Mouse (Mus musculus) cerebellum, adult 9-11 months (tissue): ENCODE results near the gene Atp11a.

Experiments
- DNase-seq: peaks from one replicate; pipeline ENCODE4 v3.0.0; 2022

Atp11a gene

DNA sequence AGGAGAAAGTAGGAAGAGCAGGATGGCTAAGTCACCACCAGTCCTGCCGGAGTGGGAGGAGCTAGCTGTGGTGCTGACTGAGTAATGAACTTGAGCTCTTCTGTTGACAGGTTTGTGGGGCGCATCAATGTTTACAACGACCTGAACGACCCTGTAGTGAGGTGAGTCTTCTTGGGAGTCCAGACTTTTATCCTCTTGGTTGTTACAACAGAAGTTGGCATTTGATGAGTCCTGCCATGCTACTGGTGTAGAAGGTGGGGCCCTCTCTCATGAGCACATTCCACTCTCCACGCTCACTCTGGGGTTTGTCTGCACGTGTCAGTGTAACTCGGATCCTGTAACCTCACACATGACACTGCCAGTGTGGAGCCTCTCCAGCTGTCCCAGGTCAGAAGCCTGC lies 66.1 kb downstream of the Atp11a start:
- DNase-seq, result no peak

DNA sequence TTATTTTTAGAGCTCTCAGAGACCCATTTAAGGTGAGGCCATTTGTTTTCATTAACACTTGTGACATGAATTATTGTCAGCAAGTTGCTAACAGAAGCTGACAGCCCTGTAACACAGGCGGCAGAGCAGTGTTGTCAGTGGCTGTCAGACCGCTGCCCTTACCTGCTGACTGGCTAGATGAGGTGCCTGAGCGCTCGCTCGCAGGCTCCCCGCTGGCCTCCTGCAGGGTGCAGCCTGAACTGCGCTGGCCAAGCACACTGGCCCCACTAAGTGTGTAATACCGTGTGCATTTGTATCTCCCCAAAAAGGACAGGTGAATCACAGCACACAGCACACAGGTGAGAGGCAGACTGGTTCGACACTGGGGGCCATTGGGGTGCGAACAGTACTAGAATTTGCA lies 67.7 kb downstream of the Atp11a start:
- DNase-seq, result no peak

DNA sequence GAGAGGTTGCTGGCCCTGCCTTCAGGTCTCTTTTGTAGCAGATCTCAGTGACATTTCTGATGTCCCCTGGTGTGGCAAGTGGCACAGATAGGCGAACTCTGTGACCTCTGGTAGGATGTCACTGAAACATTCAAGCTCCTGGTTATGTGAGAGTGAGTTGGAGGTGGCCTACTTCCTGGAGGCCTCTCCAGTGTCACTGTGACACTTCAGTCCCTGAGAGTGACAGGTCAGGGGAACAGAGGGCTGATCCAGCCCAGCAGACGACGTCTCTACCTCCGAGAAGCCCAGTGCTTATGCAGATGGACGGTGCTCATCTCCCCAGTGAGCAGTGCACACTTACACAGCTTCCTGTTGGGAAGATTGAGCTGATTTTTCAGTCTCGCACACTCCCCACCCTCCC lies 68.4 kb downstream of the Atp11a start:
- DNase-seq, result no peak

DNA sequence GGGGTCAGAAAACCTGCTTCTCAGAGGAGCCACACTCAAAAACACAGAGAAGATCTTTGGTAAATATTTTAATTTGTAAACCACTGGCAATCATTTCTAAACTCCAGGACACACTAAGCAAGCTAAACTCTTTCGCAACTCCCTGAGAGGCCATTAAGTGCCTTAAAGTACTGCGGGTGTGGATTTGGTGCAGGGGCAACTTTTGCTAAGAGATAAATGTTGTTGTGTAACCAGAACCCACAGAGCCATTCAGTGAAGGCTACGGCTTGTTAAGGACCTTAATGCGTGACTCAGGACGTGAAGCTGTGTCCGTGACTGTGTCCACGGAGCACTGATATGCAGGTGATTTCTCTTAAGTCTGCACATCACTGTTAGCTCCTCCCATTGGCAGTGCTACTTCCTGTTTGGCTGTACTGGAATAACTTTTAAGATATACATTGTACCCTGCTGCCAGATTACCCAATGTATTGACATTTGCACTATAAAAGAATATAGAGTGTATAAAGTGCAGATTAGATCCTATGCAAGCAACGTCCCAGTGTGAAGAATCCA lies 68.9 kb downstream of the Atp11a start:
- no peak for DNase-seq

DNA sequence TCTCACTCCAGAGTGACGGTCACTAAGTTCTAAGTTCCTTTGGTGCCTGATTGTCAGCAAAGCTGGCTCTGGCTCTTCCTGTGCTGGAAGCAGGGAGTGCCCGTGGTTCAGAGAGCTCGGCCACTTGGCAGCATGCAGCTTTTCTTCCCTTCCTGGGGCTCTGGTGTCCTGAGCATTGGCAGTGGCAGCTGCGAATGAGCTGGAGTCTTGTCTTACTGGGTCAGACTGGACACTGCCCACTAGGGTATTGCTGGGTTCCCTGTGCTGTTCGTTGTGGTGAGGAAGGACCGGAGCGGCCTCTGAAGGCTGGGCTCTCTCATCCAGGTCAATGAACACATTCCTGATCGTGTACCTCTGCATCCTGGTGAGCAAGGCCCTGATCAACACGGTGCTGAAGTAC lies 70.3 kb downstream of the Atp11a start:
- no peak for DNase-seq

DNA sequence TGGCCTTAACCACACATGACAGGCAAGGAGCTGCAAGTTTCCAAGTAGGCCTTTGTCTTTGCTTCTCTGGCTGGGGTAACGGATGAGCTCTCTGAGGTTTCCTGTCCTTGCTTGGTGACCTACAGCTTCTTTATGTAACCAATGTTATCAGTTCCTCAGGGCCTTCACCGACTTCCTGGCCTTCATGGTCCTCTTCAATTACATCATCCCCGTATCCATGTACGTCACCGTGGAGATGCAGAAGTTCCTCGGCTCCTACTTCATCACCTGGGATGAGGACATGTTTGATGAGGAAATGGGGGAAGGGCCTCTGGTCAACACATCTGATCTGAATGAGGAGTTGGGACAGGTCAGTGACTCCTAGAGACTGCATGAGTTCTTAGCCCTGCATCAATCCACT lies 71.5 kb downstream of the Atp11a start:
- DNase-seq, result no peak

DNA sequence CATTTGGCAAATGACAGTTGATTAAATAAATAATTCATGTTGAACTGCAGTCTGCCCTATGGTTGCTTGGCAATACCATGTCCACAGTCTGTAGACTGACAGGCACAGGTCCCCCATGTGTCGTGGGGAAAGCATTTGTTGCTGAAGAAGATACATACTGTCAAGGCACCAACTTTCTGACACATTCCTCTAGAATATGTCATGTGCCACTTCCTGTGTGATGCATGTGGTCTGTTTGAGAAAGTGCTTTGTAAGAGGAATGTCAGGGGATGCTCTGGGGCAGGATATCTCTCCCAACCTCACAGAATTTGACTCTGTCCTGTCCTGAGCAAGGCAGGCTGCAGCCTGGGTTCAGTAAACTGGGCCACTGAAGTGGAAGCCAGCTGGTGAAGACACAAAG lies 72.6 kb downstream of the Atp11a start:
- DNase-seq, result no peak

DNA sequence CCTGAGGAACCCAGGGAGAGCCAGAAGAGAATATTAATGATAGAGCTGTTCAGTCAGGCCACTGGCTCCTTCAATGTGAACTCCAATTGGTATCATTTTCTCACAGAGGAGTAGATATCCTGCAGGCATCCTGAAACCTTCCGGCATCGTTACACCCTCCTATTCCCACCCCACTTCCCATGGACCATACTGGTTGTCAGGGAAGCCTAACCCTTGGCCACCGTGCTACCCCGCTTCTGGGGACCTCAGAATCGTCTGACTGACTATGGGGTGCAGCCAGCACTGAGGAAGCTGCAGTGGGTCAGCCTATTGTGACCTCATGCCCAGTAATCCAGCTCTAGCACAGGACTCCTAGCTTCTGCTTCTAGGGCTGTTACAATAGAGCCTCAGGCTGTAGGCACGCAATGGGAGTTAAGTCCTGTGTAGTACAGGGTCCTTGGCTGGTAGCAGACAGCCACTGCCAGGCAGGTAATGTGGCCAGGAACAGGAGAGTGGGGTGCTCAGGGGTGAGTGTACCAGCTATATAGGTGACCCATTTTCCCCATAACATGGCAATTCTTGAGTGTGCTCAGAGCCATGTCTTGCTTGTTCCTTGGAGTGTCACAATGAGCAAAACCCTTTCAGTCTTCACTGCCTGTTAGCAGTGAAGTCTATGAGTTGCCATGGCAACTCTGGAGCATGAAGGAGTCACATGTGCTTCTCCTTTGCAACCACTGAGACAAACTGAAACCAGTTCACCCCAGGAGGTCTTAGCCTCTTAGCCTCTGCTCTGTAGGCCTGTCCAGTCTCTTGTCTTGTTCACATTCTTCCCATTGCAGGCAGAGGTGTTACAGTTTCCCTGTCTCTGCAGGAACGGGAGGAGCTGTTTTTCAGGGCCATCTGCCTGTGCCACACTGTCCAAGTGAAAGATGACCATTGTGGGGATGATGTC lies 75.1 kb downstream of the Atp11a start:
- no peak for DNase-seq

DNA sequence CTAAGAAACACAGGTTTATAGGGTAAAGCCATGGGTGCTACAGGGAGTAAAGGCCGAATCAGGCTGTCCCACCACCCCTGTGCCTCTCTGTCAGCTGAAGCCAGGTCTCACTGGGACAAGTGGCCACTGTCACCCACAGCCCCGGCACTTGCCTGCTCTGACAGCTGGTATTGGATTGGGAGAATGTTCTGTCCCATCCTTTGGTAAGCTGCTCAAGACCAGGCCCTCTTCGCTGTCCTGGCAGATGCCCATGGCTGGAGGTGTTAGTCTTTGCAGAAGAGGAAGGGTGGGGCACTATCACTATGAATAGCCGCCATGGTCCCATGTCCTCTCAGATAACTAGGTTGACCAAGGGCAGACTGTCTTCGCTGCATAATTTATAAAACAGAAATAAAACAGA lies 76.8 kb downstream of the Atp11a start:
- no peak for DNase-seq

DNA sequence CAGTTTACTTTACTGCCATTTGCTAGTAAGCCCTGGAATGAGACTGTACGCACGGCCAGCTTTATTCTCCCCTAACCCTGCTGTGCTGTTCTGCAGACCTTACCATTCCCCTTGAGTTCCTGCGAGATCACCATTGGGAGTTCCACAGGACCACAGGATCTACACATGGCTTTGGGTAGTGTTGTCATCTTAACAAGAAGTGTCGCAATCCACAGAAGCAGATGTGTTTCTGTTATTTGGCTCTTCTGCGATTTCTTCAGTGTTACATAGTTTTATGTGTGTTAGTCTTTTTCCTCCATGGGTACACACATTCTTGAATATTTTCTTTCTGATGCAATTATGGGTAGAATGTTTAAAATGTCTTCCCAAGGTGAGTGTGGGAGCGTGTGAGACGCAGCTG lies 84.0 kb downstream of the Atp11a start:
- DNase-seq, result no peak

DNA sequence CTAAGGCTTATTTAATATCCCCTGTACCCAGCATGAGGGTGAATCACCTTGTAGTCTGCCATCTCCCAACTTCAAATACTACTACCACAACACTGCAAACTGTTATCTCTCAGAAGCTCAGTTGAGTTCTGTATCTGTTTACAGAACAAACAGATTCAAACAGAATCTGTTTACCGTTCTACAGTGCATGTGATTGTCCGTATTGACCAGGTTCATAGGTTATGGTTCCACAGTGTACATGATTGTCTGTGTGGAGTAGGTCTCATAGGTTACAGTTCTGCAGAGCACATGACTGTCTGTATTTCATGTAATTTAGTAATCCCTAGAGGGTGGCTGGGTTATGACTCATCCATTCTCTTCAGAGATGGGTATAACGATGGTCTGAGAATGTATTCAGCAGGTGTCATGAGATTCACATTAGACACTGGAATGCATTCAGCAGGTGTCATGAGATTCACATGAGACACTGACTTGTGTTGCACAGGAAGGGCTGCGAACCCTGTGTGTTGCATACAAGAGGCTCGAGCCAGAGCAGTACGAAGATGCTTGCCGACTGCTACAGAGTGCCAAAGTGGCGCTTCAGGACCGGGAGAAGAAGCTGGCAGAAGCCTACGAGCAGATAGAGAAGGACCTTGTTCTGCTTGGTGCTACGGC lies 85.7 kb downstream of the Atp11a start:
- no peak for DNase-seq

DNA sequence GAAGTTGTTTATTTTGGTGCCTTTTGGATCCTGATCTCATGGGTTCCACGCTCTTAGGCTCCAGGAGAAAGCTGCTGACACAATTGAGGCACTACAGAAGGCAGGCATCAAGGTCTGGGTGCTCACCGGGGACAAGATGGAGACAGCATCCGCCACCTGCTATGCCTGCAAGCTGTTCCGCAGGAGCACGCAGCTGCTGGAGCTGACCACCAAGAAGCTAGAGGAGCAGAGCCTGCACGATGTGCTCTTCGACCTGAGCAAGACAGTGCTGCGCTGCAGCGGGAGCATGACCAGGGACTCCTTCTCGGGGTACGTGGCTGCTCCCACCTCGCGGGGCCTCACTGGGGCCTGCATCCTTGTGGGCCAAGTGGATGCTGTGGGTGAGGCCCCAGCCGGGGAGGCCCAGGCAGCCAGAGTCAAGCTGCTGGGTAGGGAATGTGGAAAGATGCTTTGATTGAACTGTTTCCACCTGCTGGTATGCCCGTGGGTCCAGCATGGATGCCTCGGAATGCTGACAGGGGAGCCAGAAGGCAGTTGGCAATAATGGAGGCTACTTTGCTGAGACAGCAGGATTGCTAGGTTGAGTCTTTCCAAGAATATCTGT lies 87.6 kb downstream of the Atp11a start:
- peak; percentile 54 for DNase-seq

DNA sequence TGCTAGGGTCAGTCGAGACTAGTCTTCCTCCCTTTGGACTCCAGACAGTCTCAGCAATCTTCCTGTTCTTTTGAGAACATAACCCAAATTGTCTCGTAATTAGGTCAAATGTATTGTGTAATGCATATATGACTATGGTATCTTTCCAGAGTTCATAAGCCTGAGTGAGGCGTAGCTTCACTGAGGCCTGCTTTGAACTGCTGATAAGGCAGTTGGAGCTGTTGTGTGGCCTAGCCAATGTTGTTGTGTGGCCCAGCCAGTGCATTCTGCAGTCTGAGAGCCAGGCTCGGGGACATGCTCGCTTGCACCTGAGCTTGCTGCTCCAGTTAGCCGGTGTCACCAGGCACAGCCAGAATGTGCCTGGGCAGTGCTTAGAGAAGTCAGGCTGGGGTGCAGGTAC lies 89.6 kb downstream of the Atp11a start:
- DNase-seq, result no peak

DNA sequence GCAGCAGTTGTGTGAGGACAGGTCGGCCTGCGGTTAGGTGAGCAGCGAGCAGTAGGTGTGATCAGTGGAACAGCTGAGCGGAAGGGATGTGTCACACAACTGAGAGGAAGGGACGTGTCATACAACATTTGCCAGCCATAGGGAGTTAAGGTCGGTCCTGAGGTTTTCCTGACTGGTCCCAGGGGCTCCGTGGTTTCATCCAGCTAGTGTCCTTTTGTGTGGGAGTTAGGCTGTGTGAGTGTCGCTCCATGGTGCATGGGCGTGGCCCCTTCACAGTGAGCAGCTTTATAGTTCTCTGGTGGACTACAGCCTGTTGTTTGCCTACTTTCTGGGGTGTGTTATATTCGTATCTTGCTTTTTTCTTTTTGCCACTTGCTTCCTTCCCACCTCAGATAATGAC lies 94.4 kb downstream of the Atp11a start:
- DNase-seq, result no peak

DNA sequence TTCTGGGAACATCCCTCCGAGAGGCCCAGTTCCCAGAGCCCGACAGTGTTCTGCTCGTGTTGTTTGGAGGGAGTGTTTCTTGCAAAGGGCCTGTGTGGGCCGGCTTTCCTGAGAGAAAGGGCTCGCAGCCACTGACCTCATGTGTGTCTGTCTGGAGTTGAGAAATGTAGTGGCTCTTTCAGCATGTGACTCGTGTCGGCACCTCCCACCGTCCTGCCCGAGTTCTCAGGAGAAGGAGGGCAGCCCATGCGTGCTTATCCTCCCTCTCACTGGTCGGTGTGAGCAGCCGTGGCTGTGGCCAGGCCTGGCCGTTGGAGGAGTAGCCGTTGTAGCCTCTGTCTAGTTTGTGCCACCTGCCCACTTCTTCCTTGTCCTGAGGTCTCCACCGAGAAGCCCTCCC lies 99.2 kb downstream of the Atp11a start:
- DNase-seq, result no peak

DNA sequence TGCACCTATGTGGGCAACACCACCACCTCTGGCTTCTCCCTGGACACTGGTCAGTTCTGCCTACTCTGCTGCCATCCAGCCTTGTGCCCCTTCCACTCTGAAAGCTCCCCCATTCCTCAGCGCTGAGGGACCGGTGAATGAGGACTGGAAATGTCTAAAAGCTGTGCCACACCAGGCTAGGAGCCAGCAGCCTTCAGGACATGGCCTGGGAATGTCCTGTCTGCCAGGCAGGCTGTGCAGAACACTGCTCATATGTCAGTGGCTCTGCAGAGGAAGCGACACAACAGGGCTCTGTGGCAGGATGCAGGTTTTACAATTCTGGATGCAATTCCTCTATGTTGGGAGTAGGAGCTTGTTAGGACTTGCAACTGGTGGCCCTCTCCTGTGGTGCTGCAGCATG lies 106.2 kb downstream of the Atp11a start:
- peak; percentile 81 for DNase-seq

DNA sequence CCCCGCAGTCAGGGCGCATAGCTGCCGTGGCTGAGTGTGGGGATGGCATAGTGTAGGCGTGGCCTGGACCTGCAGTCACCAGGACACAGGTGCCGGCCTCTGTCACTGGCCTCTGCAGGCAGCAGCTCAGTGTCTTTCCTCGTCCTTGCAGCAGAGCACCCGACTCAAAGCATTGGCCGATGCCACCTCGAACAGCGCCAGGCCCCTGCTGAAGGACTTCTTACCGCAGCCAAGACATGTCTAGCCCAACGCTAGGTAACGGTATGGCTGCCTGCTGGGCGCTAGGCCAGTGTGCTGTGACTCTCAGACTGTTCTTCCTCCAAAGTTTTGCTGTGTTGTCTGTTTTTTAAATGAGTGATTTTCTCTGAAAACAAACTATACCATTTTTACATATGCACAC lies 106.8 kb downstream of the Atp11a start:
- DNase-seq, result peak; percentile 53

DNA sequence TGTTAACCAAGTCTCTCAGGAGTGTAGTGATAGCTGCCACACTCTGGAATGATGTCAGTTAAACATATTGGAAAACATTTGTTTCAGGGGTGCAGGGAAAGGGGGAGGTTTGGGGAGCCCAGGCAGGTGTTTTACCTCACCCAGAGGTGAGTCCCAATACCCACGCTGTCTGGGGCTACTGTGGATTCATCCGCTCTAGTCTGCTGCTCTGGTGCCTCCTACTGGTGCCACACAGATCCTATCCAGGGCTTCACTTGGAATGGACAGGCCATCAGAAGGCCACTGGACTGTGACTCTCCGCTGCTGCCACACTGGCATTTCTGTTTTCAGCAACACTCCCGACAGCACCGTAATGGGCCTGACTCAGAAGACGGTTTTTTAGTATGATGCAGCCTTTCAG lies 109.0 kb downstream of the Atp11a start:
- no peak for DNase-seq

DNA sequence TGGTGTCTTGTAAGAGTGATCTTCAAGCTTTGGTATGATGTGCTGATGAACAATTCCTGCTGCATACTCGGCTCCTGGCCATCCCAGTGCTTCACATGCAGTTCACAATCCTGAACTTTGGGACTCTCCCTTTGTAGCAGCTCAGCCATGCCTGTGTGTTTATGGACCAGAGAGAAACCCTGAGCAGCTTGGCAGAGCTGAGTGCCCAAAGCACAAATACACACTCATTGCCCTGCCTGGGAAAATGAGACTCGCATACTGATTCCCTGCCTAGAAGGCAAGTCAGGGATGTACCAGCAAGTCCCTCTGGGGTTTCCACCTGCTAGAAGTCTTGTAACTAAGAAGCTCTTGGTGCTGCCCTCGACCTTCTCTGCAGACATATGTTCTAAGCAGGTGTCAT lies 112.8 kb downstream of the Atp11a start:
- DNase-seq, result no peak

DNA sequence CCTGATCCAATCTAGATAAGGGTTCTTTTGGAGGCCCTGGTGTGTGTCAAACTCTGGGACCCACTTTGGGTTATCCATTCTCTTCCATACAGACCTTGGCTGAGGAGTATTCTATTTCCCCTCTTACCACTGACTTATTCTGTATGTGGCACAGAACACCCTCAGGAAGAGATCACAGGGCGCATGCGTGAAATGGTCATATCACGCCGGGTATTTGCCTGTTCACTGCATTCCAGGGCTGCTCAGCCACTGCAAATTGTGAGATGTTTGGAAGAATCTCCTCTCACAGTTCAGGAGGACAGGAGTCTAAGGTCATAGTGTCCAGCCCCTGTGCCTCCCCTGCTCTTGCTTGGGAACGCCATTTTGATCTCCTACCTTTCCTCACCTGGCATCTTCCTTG lies 113.8 kb downstream of the Atp11a start:
- DNase-seq, result no peak

DNA sequence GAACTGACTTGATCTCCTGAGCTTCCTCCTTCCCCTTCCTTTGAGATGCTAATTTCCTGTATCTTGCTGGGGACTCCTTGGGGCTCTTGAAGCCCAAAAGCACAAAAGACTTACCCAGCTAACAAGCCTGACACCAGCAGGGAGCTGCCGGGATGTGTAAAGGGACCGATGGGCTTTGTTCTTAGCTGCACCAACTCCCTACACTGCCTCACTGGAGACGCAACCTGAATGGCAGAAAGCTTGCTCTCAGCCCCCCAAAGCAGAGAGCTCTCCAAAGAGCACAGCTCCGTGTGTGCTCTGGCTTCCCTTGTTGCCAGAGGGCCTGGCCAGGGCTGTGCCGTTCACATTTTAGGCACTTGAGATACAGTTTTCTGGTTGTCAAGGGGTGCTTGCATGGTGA lies 114.6 kb downstream of the Atp11a start:
- DNase-seq, result peak; percentile 24

DNA sequence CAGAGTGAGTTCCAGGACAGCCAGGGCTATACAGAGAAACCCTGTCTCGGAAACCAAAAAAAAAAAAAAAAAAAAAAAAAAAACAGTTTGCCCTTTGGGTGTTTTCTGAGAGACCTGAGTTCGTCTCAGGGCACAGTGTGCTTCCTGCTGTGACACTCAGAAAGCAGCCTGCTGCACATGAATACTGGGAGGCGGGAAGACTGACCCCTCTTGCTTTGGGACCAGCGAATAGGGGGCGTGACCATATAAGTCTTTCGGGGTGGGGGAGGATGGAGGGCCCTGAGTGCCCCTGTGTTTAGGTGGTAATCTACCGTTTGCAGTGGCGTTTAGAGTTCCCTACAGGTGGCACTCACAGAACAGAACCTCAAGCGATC lies 116.2 kb downstream of the Atp11a start:
- DNase-seq, result no peak

DNA sequence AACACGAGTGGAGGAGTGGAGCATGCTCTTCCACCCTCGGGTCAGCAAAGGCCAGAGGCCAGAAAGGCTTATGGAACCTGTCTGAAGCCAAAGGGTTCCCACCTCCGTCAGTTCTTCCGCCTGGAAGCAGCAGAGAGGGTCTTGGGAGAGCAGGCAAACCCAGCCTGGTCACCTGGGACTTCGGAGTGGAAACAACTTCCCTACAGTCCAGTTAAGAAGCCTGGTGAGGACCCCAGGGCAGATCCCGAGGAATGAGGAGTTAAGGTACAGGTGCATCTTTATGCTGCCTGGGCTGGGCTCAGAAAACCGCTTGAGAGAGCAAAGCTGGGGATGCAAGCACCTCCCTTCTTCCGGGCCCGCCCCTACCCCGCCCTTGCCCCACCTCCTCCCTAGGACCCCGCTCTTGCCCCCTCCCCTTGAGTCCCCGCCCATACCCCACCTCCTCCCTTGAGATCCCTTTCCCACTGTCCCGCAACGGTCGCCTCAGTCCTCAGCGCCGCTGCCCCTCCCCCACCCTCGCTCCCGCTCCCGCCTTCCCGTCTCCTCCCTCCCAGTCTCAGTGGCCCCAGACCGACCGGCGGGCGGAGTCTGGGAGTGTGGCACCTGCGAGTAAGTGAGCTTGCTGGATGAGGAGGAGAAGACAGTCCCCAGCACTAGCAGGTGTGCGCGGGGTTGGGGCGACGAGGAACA lies 116.7 kb downstream of the Atp11a start, which contains the start of gene Mcf2l:
Gene Mcf2l (plus strand): TSS at position 450 of the 690 bp plus-strand sequence.
- DNase-seq, result peak; percentile 89
